Mouse (Mus musculus) layer of hippocampus, adult 8-10 months (tissue): ENCODE measurements around the gene Ccdc121. TPM values are rescaled to one million over a fixed set of nuclear protein-coding genes. Genes with fewer than 3 reads are reported as not detected.

Source experiments
- DNase-seq, 2 experiments: peaks; one replicate each; pipeline ENCODE4 v3.0.0; 2022; ENCODE audit warnings: low spot score in 2 of 2
- total RNA-seq, 4 experiments: library from RNA; stranded (reverse); gene quantifications; 2 replicates each; pipeline ENCODE4 v1.2.4; 2022

Gene Ccdc121
- 1 to 10 TPM in 1 of 4 experiments, under 1 TPM in 3; 0.29 to 1.3 (median 0.48) TPM for total RNA-seq

- no peak for DNase-seq
Measured at GRCm38 (mm10) chr1:181511307-181511706, at the start of gene Ccdc121. Gene Ccdc121, minus strand, starts transcription at chr1:181511451.

GRCm38 (mm10) chr1:181560325-181560724 lies 49.1 kb upstream of the Ccdc121 start:
- no peak for DNase-seq

- DNase-seq = no peak
Measured at GRCm38 (mm10) chr1:181559655-181560054, 48.4 kb upstream of the Ccdc121 start.

- no peak for DNase-seq
Measured at GRCm38 (mm10) chr1:181555475-181555874, 44.2 kb upstream of the Ccdc121 start.

- peak in 1 of 2 experiments; percentile 33 for DNase-seq
Measured at GRCm38 (mm10) chr1:181552533-181553410, 41.5 kb upstream of the Ccdc121 start.

GRCm38 (mm10) chr1:181550826-181551225 lies 39.6 kb upstream of the Ccdc121 start:
- no peak for DNase-seq

- DNase-seq = peak in 1 of 2 experiments; percentile 49
Measured at GRCm38 (mm10) chr1:181549987-181550386, 38.7 kb upstream of the Ccdc121 start.

- DNase-seq = peak; percentile 69 to 81
Measured at GRCm38 (mm10) chr1:181545044-181545772, 34.0 kb upstream of the Ccdc121 start.

GRCm38 (mm10) chr1:181543711-181544383 lies 32.6 kb upstream of the Ccdc121 start:
- DNase-seq = no peak

GRCm38 (mm10) chr1:181539846-181540769 lies 28.9 kb upstream of the Ccdc121 start:
- DNase-seq = no peak

- DNase-seq = no peak
Measured at GRCm38 (mm10) chr1:181537627-181538525, 26.6 kb upstream of the Ccdc121 start.

- DNase-seq = peak; percentile 35 to 53
Measured at GRCm38 (mm10) chr1:181535165-181535873, 24.1 kb upstream of the Ccdc121 start.

- peak in 1 of 2 experiments; percentile 41 for DNase-seq
Measured at GRCm38 (mm10) chr1:181529368-181529767, 18.1 kb upstream of the Ccdc121 start.

- no peak for DNase-seq
Measured at GRCm38 (mm10) chr1:181525996-181526395, 14.7 kb upstream of the Ccdc121 start.

- DNase-seq = no peak
Measured at GRCm38 (mm10) chr1:181523831-181524230, 12.6 kb upstream of the Ccdc121 start.

- no peak for DNase-seq
Measured at GRCm38 (mm10) chr1:181521401-181522091, 10.3 kb upstream of the Ccdc121 start.

- no peak for DNase-seq
Measured at GRCm38 (mm10) chr1:181519137-181519536, 7.9 kb upstream of the Ccdc121 start.

- no peak for DNase-seq
Measured at GRCm38 (mm10) chr1:181518046-181518445, 6.8 kb upstream of the Ccdc121 start.
